Mouse (Mus musculus): ENCODE measurements at regions not wholly inside any gene's neighbourhood (a gene's known extent, or its start where the extent isn't known, plus 50 kb on each side); places are given as distances from the start of the nearest gene placed in this dataset.
A peak's percentile ranks its signal among the peaks of the same experiment; 100 is the strongest.

GRCm38 (mm10) chr19:28772840-28773570 lies 61.8 kb upstream of the Slc1a1 start:
- TF ChIP-seq HCFC1 (IDR thresholded peaks at IDR 0.05; ENCODE audit: borderline replicate concordance, insufficient read depth, low read length) (no peak), MAFK (IDR thresholded peaks at IDR 0.05; ENCODE audit: insufficient read depth, low read depth, low read length) (peak; percentile 85), ZNF384 (IDR thresholded peaks at IDR 0.05; ENCODE audit: low read depth, low read length) (peak; percentile 25; the same call in 1 of the 2 replicates)

Measured in ES-E14 (cell line).